Mouse (Mus musculus): Measurements from ENCODE around the gene Mrpl35. TPM values are rescaled to one million over a fixed set of nuclear protein-coding genes. Genes with fewer than 3 reads are reported as not detected.

Mrpl35 gene
- polyA plus RNA-seq, 1 experiment from 2014 or later, result 47.1 TPM

Other genes with a start within 250 kb of the Mrpl35 start
- gene Kdm3a, start 194.0 kb downstream of the Mrpl35 start, polyA plus RNA-seq (2016; fragmentation: Nextera tagmentation; extraction: Ambion mirVana), result 87.1 and 91.0 TPM in 2 replicates
- 122 and 126 TPM in 2 replicates for gene Reep1, start 119.4 kb downstream of the Mrpl35 start, polyA plus RNA-seq (2016; fragmentation: Nextera tagmentation; extraction: Ambion mirVana)
- 153 and 160 TPM in 2 replicates for gene Immt, start 4.4 kb upstream of the Mrpl35 start, polyA plus RNA-seq (2016; fragmentation: Nextera tagmentation; extraction: Ambion mirVana)
- gene Ptcd3, start 81.8 kb upstream of the Mrpl35 start, polyA plus RNA-seq (2016; fragmentation: Nextera tagmentation; extraction: Ambion mirVana), result 102 and 108 TPM in 2 replicates
- 31.5 and 32.5 TPM in 2 replicates for gene Polr1a, start 82.1 kb upstream of the Mrpl35 start, polyA plus RNA-seq (2016; fragmentation: Nextera tagmentation; extraction: Ambion mirVana)

Data from hindbrain, embryonic 12.5 days (tissue).